Mouse (Mus musculus) heart, postnatal 0 days (tissue): ENCODE measurements at regions not wholly inside any gene's neighbourhood (a gene's known extent, or its start where the extent isn't known, plus 50 kb on each side); places are given as distances from the start of the nearest gene placed in this dataset.

Experiments used
- CTCF ChIP-seq: IDR thresholded peaks from 2 replicates; pipeline ENCODE4 v1.5.1; 2016; ENCODE audit warnings: antibody characterized with exemption, control low read depth, low read depth
- EP300 ChIP-seq: IDR thresholded peaks from 2 replicates; pipeline ENCODE4 v1.6.1; 2016; ENCODE audit warnings: antibody characterized with exemption, low read depth

DNA sequence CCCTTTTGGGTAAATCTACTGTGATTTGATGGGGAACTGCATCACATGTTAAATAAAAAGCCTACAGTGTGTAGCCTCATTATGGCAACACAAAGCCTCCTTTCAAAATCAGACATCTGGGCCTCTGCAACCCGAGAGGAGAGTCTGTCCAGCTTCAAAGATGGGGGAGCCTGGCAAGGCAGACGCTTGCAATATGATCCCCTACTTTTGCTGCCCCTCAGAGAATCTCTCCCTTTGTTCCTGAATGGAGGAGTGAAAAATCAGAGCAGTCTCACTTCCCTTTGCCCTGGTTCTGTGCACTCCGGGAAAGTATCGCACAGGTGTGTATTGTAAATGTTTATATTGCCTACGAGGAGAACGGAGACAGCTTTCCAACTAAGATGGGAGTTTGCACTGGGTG is 253.3 kb upstream of the Tgfbr2 start:
- no peak for TF ChIP-seq CTCF
- TF ChIP-seq EP300 = no peak
